Mouse (Mus musculus) lung, adult 2 months (tissue): ENCODE data around the gene Akp3.

Experiments used
- CTCF ChIP-seq: fragments of 200-500 bp; IDR thresholded peaks from 2 replicates; pipeline ENCODE4 v1.5.1; 2011; ENCODE audit warnings: mild to moderate bottlenecking, low read length, control low read depth; ENCODE audit not compliant: insufficient read depth
- POLR2A ChIP-seq: fragments of 200-500 bp; IDR thresholded peaks from 2 replicates; pipeline ENCODE4 v1.6.1; 2011; ENCODE audit warnings: low read depth, mild to moderate bottlenecking, control low read depth, low read length, borderline replicate concordance; ENCODE audit errors: extremely low read depth

DNA sequence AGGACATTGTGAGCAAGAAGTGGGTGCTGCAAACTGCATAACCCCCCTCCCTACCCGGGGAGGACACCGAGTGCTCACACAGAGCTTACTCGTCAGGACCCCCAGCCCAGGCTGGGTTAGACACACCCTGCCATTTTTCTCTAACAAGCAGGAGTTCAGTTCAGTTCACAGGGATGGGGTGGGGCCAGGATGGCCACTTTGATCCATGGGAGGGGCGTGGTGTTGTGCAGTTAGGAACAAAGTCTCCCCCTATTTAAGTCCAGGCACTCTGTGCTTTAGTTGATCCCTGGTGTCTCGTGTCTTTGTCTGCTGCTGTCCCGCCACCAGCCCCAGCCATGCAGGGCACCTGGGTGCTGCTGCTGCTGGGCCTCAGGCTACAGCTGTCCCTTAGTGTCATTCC, at the start of gene Akp3:
- TF ChIP-seq CTCF (no peak), POLR2A (no peak)
